Mouse (Mus musculus): ENCODE measurements around the gene Pitpnc1.

DNA sequence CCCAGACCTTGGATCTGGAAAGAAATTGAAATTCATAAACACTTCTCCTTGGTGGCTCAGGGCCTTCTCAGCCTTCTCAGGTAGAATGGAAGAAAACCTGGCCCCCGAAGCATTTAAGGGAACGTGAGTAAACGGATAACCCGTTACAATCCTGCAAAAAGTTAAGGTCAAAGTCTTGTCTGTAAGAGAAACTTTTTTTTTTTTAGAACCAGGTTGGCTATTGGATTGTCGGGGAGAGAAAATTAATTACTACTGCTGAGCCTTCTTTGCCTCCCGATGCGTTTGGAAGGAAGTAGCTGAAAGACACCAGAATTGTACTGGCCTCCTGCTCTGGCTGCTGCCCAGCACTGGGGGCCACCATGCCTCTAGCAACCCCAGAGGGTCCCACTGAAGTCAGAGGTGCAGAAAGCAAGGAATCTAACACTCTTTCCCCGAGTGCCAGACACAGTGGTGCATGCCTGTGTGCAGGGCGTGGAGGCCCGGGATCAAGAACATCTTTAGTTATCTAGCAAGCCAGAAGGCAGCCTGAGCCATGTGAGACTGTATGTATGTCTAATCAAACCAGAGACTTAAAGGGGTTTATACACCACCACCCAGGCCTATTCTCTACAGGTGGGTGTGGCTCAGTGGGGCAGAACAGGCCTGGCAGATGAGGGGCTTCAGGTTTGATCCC lies 73.0 kb downstream of the Pitpnc1 start:
- TF ChIP-seq CTCF (IDR thresholded peaks at IDR 0.05; ENCODE audit: low read depth, low read length) = no peak
- no peak for TF ChIP-seq POLR2A (IDR thresholded peaks at IDR 0.05; ENCODE audit: extremely low read depth, insufficient read depth, low read length)
